Mouse (Mus musculus) liver, adult 2 months (tissue): ENCODE results near the gene Vrk1. TPM values are rescaled to one million over a fixed set of nuclear protein-coding genes. Genes with fewer than 3 reads are reported as not detected.

Experiments used
- DNase-seq: peaks from one replicate; pipeline ENCODE4 v3.0.0-alpha.2; 2011; ENCODE audit warnings: low read depth, low spot score; ENCODE audit errors: extremely low read depth
- H3K27ac ChIP-seq: fragments of 200-500 bp; replicated peaks from 2 replicates; pipeline ENCODE4 v1.5.1; 2012; ENCODE audit warnings: low read depth, mild to moderate bottlenecking, control low read depth, inconsistent platforms, low read length; ENCODE audit not compliant: insufficient read depth
- H3K27me3 ChIP-seq: fragments of 200-500 bp; 2 replicates; pipeline ENCODE4 v1.6.1; 2012; ENCODE audit warnings: mild to moderate bottlenecking, moderate library complexity, low read length, inconsistent platforms; ENCODE audit not compliant: control insufficient read depth, insufficient read depth
- H3K36me3 ChIP-seq: fragments of 200-500 bp; 2 replicates; pipeline ENCODE4 v1.6.1; 2012; ENCODE audit warnings: low read length, inconsistent platforms; ENCODE audit not compliant: control insufficient read depth, insufficient read depth
- H3K4me1 ChIP-seq: fragments of 200-500 bp; 2 replicates; pipeline ENCODE4 v1.6.1; 2011; ENCODE audit warnings: low read length; ENCODE audit not compliant: control insufficient read depth, insufficient read depth
- H3K4me3 ChIP-seq: fragments of 200-500 bp; 2 replicates; pipeline ENCODE4 v1.5.1; 2011; ENCODE audit warnings: low read depth, mild to moderate bottlenecking, control low read depth, low read length, moderate library complexity; ENCODE audit not compliant: insufficient read depth
- H3K79me2 ChIP-seq: fragments of 200-500 bp; 2 replicates; pipeline ENCODE4 v1.6.1; 2012; ENCODE audit warnings: inconsistent platforms, mild to moderate bottlenecking, low read length, moderate library complexity; ENCODE audit not compliant: control insufficient read depth, insufficient read depth
- H3K9ac ChIP-seq: fragments of 200-500 bp; 2 replicates; pipeline ENCODE4 v1.6.1; 2012; ENCODE audit warnings: low read depth, mild to moderate bottlenecking, control low read depth, inconsistent platforms, low read length
- CTCF ChIP-seq: fragments of 200-500 bp; IDR thresholded peaks from 2 replicates; pipeline ENCODE4 v1.5.1; 2011; ENCODE audit warnings: low read depth, low read length, control low read depth
- POLR2A ChIP-seq: fragments of 200-500 bp; IDR thresholded peaks from 2 replicates; pipeline ENCODE4 v1.6.1; 2011; ENCODE audit warnings: low read length, control low read depth; ENCODE audit not compliant: insufficient read depth; ENCODE audit errors: extremely low read depth
- WGBS: fragments of 180-500 bp; shearing (Covaris S2); methylation state at CpG from one replicate; pipeline ENCODE4 v1.1.7; 2018; 5-methylcytosine and 5-hydroxymethylcytosine counted together
- polyA plus RNA-seq: library from polyadenylated mRNA; depleted of rRNA; stranded (reverse); fragments of >200 nt; gene quantifications from 2 replicates; pipeline ENCODE4 v1.2.3, GENCODE M21; 2012
- total RNA-seq: library from RNA; depleted of rRNA; stranded (reverse); fragments of >200 nt; gene quantifications from 2 replicates; pipeline ENCODE4 v1.2.3, GENCODE M21; 2014

Vrk1 gene
- total and polyA plus RNA-seq, 2 experiments: 1.8 to 6.3 TPM

- H3K4me1 ChIP-seq: no peaks in the 10 kb centered on the region
- H3K36me3 ChIP-seq: peaks cover 2% of the 10 kb centered on the region; the same call in 1 of the 2 replicates
- no peak overlapping the region for H3K4me3 ChIP-seq
- no peak for DNase-seq
- H3K27ac ChIP-seq: no peak overlapping the region
- 70% methylated on average over 9 of the region's 9 CpGs for WGBS
- TF ChIP-seq CTCF (no peak), POLR2A (no peak)
- H3K79me2 ChIP-seq: no peaks in the 10 kb centered on the region
- no peaks in the 10 kb centered on the region for H3K27me3 ChIP-seq
- no peak overlapping the region for H3K9ac ChIP-seq
Observed at GRCm38 (mm10) chr12:106046143-106046795, 36.2 kb downstream of the Vrk1 start.

GRCm38 (mm10) chr12:106052271-106052670, 42.2 kb downstream of the Vrk1 start:
- TF ChIP-seq CTCF: no peak
- TF ChIP-seq POLR2A: no peak
- Histone ChIP-seq H3K4me1 (no peaks in the 10 kb centered on the region), H3K4me3 (no peak overlapping the region), H3K27me3 (no peaks in the 10 kb centered on the region), H3K9ac (no peak overlapping the region), H3K36me3 (no peaks in the 10 kb centered on the region), H3K79me2 (no peaks in the 10 kb centered on the region), H3K27ac (no peak overlapping the region)
- WGBS: 94% methylated on average over 7 of the region's 7 CpGs
- DNase-seq: no peak

GRCm38 (mm10) chr12:106055799-106056198, 45.8 kb downstream of the Vrk1 start:
- Histone ChIP-seq H3K4me1 (no peaks in the 10 kb centered on the region), H3K27ac (no peak overlapping the region), H3K36me3 (peaks cover 5% of the 10 kb centered on the region; the same call in 1 of the 2 replicates), H3K27me3 (no peaks in the 10 kb centered on the region), H3K79me2 (no peaks in the 10 kb centered on the region), H3K9ac (no peak overlapping the region), H3K4me3 (no peak overlapping the region)
- no peak for TF ChIP-seq POLR2A
- peak; percentile 80 for TF ChIP-seq CTCF
- DNase-seq: peak; percentile 42
- WGBS: 32% methylated on average over 6 of the region's 6 CpGs

GRCm38 (mm10) chr12:106059873-106060573, 50.0 kb downstream of the Vrk1 start:
- H3K4me3 ChIP-seq: no peak overlapping the region
- TF ChIP-seq CTCF (no peak), POLR2A (no peak)
- H3K27me3 ChIP-seq: no peaks in the 10 kb centered on the region
- H3K27ac ChIP-seq: no peak overlapping the region
- peaks cover 11% of the 10 kb centered on the region; the same call in 1 of the 2 replicates for H3K36me3 ChIP-seq
- H3K9ac ChIP-seq: no peak overlapping the region
- no peaks in the 10 kb centered on the region for H3K4me1 ChIP-seq
- no peaks in the 10 kb centered on the region for H3K79me2 ChIP-seq
- no peak for DNase-seq
- 88% methylated on average over 12 of the region's 12 CpGs for WGBS

GRCm38 (mm10) chr12:106070434-106071155, 60.6 kb downstream of the Vrk1 start:
- no peak overlapping the region for H3K4me3 ChIP-seq
- no peaks in the 10 kb centered on the region for H3K79me2 ChIP-seq
- H3K27me3 ChIP-seq: no peaks in the 10 kb centered on the region
- no peak for DNase-seq
- 95% methylated on average over 22 of the region's 22 CpGs for WGBS
- no peak overlapping the region for H3K27ac ChIP-seq
- 0 out of 2 replicates have a peak, but pooled peaks cover 2% of the 10 kb centered on the region for H3K36me3 ChIP-seq
- H3K9ac ChIP-seq: no peak overlapping the region
- TF ChIP-seq CTCF (no peak), POLR2A (no peak)
- H3K4me1 ChIP-seq: no peaks in the 10 kb centered on the region
